Mouse (Mus musculus): ENCODE measurements around the gene Rspo4.

Rspo4 gene

DNA sequence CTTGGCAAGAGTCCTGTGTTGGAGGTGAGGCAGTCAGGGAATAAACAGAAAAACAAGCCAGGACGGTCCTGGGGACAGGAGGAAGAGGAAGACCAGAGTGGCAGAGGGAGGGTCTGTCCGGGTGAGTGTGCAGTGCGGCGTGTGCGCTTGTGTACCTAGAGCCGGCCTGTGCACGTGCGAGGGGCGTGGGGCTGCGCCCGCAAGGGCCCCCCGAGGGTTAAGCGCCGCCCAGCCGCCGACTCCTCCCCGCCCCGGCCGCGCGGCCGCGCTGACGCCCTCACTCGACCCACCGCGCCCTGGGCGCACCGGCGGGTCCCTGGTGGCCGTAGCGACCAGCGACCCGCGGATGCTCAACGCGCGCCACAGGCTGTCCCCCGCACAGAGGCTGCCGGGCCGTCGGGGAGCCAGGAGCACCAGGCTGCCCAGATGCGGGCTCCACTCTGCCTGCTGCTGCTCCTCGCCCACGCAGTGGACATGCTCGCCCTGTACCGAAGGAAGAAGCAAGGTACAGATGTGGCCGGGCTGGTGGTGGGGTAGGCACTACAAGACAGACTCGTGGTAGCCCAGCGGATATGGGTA, at the start of gene Rspo4:
Gene Rspo4 (plus strand): TSS at position 280 of the 579 bp plus-strand sequence.
- in situ Hi-C loops (cut with MboI; ENCODE audit: low pct_unique_long_range_greater_than_20kb in 1 of 2, low sequenced_read_pairs in 2 of 2, unreplicated experiment in 1 of 2), result no loop called here

DNA sequence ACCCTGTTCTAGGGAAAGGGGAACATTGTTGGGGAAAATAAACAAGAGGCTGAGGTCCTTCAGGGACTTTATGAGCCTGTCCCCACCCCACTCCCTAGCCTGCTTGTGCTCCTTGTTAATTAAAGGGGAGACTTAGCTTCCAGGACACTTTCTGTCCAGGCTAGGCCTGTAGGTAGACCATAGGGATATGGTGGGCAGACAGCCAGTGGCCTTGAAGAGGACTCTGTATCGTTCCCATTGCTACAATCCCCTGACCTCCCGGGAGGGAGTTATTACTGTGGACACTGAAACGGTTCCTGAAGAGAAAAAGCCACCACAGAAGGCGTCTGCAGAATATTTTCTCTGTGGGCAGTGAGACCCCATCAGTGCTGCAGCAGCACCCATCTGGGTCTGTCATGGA, 27.1 kb upstream of the Rspo4 start:
- in situ Hi-C loops (cut with MboI; ENCODE audit: low pct_unique_long_range_greater_than_20kb in 1 of 2, low sequenced_read_pairs in 2 of 2, unreplicated experiment in 1 of 2), result no loop called here

DNA sequence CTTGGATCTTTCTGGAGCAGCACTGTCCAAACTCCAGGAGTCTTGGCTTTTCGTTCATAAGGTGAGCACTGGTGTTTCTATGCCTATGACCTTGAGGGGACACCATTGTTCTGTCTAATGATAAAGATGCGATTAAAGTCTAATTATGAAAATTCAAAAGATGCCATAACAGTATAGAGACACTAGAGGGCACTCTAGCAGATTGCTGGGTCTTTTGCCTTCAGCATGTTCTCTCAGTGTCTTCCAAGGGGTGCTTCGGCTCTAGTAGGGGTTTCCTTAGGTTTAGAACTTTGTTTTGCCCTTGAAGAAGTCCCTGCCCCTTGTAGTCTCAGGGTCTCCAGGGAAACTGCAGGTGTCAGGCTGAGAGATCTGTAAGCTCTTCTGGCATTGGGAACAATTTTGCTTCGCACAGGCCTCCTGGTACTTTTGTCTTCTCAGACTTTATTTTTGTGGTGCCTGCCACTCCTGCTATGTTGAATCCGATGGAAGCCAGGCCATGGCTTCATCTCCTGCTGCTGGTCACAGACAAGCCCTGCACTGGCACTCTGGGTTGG, 19.6 kb downstream of the Rspo4 start:
- in situ Hi-C loops (cut with MboI; ENCODE audit: low pct_unique_long_range_greater_than_20kb in 1 of 2, low sequenced_read_pairs in 2 of 2, unreplicated experiment in 1 of 2), result no loop called here

DNA sequence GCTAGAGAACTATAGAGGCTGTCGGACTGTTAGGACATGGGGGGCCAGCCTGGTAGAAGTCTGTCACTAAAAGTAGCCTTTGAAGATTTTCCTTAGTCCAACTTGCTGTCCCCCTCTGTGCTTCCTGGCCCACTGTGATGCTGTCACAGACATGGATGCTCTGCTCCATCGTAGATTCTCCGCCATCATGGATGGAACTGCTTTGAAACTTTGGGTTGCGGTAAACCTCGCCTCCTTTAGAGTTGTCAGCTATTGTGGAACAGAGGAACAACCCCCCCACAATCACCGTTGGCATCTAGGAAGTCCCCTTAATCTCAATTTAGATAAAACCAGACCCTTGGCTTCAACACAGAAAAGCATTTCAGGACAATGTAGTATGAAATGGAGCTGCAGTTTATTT, 22.2 kb downstream of the Rspo4 start:
- in situ Hi-C loops (cut with MboI; ENCODE audit: low pct_unique_long_range_greater_than_20kb in 1 of 2, low sequenced_read_pairs in 2 of 2, unreplicated experiment in 1 of 2), result no loop called here

DNA sequence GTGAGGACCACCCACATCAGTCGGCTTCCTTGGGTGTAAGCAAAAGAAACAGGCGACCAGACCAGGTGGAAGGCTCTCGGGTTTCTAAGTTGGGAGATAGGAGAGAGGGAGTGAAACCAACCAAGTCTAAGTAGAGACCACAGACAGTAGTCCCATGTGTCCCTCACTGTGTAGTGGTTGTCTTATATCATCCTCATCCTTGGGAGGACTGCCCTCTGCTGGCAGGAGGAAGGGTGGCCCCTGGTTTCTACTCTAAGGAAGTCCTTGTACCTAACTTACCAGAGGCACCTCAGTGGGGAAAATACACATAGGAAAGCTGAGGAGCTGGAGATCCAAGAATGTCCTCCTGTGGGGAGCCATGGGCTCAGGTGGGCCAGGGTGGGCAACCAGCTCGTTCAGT, 23.8 kb downstream of the Rspo4 start:
- in situ Hi-C loops (cut with MboI; ENCODE audit: low pct_unique_long_range_greater_than_20kb in 1 of 2, low sequenced_read_pairs in 2 of 2, unreplicated experiment in 1 of 2), result no loop called here

DNA sequence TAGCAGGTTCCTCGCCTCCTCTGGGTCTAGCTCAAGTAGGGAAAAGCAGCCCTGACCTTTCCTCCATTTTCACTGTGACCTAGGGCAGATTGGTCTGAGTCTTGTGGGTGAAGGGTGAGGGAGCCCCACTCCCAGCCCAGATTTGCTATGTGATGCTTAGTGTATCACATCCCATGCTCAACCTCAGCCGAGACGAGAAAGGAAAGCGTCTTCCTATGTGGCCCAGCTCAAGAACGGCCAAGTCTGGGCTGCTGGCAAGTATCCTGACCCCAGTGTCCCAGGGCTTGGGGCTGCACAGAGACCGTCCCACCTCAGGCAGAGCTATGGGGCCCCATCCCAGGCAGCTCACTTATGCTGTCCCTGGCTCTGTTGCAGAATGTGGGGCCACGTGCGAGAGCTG, 25.5 kb downstream of the Rspo4 start:
- in situ Hi-C loops (cut with MboI; ENCODE audit: low pct_unique_long_range_greater_than_20kb in 1 of 2, low sequenced_read_pairs in 2 of 2, unreplicated experiment in 1 of 2), result no loop called here

DNA sequence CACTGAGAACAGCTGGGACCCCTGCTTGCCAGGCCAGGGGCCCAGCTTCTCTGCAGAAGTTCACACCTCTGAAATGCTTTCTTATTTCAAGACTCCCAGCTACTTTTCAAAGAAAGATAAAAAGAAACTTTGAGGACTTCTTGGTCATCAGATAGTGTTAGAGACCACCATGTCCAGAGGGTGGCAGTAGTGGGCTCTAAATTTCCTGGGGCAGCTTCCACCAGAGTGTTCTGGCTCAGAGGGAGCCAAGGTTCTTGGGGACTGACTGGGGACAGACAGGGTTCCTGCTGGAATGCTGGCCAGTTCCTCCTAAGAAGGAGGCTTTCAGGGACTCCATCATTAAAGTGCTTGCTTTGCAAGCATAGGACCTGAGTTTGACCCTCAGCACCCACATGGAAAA, 31.8 kb downstream of the Rspo4 start:
- in situ Hi-C loops (cut with MboI; ENCODE audit: low pct_unique_long_range_greater_than_20kb in 1 of 2, low sequenced_read_pairs in 2 of 2, unreplicated experiment in 1 of 2), result loop anchor here in 1 of 2 experiments (10.0 kb wide), 1 partner anchor 120 kb away; the partner anchor contains the start of gene Slc52a3

DNA sequence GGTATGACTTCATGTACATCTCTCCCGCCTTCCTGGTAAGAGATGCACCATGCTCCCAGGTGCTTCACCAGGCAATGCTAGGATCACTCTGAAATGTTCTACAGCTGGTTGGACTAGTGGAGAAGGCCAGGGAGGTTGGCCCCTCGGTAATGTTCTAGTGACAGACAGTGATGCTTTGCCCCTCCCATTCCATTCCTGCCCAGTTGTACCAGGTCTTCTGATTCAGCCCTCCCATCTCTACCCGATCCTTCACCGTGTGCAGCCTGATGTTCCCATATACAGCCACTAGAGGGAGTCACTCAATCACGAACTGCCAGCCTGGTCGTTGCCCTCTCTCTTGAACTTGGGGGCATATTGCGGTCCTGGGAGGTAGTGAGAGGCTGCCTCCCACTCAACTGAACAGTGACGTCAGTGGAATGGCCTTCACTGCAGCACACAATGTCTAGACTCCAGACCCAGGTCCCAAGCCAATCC, 33.3 kb downstream of the Rspo4 start:
- in situ Hi-C loops (cut with MboI; ENCODE audit: low pct_unique_long_range_greater_than_20kb in 1 of 2, low sequenced_read_pairs in 2 of 2, unreplicated experiment in 1 of 2), result loop anchor here (5.0 to 10.0 kb wide), 2 partner anchors 119 to 121 kb away; partner anchors contain the start of gene Slc52a3 (in 2 of the 2)

DNA sequence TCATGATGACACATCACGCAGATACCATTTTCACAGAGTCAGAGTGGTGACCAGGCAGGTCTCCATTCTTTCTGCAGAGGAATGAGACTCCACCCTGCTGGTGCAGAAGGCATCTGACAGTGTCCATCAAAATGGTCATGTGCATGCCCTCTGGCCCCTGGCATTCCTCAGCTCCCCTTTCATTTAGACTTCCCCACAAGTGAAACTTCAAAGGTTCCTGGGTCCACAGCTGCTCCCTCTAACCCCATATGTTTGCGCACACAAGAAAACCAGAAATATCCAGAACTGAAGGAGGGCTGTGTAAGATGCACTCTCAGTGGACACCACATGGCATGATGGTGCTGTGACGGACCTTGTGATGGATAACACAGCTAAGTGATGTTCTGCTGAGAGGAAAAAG, 35.9 kb downstream of the Rspo4 start:
- in situ Hi-C loops (cut with MboI; ENCODE audit: low pct_unique_long_range_greater_than_20kb in 1 of 2, low sequenced_read_pairs in 2 of 2, unreplicated experiment in 1 of 2), result loop anchor here (5.0 to 10.0 kb wide), 2 partner anchors 116 to 119 kb away; partner anchors contain the start of gene Slc52a3 (in 2 of the 2)

DNA sequence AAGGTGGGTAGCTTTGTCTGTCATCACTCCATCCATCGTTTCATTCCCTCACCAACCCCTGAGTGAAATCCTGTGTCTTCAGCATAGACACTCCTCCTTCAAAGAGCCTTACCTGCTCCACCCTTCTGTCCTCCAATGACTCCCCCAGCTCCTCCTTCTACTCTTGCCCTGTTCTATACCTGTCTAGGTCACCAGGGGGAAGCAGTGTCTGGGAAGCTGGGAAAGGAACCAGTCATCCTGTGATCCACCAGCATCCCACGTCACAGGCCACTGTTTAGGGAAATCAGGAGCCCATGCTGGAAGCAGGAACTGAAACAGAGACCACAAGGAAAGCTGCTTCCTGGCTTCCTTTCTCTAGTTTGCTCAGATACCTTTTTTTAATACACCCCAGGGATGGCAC, 37.0 kb downstream of the Rspo4 start:
- in situ Hi-C loops (cut with MboI; ENCODE audit: low pct_unique_long_range_greater_than_20kb in 1 of 2, low sequenced_read_pairs in 2 of 2, unreplicated experiment in 1 of 2), result loop anchor here (5.0 to 10.0 kb wide), 2 partner anchors 115 to 118 kb away; partner anchors contain the start of gene Slc52a3 (in 2 of the 2)

DNA sequence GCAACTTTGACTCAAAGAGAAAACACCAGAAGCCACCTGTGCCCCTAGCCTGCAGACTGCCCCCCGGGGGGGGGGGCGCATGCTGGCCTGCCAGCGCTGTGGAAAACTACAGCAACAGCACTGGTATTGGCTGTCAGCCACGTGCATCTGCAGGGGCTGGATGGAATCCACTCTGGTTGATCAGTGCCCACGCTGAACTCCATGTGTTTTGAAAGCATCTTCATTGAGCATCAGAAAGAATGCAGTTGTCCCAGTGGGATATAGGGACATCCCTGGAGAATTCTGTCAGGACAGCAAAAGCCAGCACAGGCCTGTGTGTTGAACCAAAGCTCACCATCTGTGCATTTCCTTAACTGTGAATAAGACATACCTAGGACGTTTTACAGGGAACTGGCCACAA, 48.3 kb downstream of the Rspo4 start:
- in situ Hi-C loops (cut with MboI; ENCODE audit: low pct_unique_long_range_greater_than_20kb in 1 of 2, low sequenced_read_pairs in 2 of 2, unreplicated experiment in 1 of 2), result no loop called here

DNA sequence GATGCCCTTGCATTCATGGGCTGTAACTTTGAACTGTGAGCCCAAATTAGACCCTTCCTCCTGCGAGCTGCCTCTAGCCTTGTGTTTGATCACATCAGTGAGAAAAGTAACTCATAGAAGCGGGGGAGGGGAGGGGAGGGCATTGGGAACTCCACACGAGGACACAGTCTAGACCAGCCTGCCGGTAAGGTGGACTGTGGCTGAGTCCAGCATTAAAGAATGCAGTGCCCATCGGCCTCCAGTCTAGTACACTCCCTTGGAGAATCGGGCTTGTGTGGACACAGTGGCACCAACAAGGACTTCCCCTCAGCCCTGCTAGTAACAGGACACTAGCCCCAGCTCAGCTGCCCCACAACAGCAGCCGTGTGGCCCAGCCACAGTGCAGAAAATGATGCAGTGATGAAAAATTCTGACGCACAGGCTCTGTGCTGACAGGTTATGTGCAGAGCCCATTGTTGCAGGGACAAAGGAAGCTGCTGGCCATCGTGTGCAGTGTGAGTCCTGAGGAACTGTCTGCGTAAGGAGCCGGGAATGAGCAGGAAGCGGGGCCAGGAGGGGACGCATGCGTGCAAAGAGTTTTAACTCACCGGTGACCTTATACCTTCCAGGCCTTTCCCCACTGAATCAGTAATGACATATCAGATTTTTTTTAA, 50.5 kb downstream of the Rspo4 start:
- in situ Hi-C loops (cut with MboI; ENCODE audit: low pct_unique_long_range_greater_than_20kb in 1 of 2, low sequenced_read_pairs in 2 of 2, unreplicated experiment in 1 of 2), result no loop called here

DNA sequence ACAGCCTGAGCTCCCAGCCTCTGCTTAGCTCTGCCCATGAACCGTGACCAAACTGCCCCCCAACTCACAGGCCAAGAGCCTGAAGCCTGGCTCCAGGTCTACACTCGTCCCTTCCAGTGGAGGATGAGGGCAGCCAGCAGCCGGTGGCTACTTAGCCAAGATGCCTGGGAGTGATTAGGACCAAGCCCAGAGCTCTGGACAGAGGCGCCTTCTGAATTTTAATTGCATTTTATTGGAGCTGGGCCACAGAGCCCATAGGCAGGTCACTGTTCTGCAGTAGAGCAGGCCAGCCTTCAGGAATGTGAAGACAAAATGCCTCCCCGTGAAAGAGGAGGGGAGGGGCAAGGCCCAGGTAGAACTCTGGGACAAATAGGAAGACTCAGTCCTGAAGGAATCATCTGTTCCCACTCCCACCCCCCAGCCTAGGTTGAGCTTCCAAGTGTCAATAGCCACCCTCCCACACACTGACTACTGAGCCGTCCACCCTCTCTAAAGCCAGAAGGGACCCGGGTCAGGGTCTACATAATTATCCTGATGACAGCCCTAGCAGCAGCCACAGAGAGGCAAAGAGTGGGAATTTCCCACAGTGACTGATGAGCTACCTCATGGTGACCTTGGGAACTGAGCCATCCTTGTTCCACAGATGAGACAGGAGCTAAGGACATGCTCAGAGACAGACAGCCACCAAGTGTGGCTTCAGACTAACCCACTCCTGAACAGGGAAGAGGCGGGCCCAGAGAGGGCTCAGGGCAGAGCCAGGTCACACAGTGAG, 51.7 kb downstream of the Rspo4 start:
- in situ Hi-C loops (cut with MboI; ENCODE audit: low pct_unique_long_range_greater_than_20kb in 1 of 2, low sequenced_read_pairs in 2 of 2, unreplicated experiment in 1 of 2), result no loop called here

DNA sequence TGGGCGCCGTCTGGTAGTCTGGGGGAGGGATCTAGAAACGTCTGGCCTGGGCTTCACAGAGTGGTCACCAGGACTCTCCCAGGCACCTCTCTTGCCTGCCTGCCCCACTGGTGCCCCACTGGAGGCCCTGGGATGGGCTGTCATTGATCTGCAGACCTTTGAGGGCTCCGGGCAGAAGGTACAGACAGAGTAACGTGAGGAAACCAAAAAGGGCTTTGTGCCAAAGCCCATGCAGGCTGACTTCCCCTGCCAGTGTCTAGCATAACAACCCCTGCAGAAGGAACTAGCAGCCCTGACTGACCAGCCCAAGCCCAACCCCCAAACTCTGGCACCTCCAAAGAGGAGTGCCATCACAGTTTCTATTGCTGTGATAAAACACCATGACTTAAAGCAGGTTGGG, 53.2 kb downstream of the Rspo4 start:
- in situ Hi-C loops (cut with MboI; ENCODE audit: low pct_unique_long_range_greater_than_20kb in 1 of 2, low sequenced_read_pairs in 2 of 2, unreplicated experiment in 1 of 2), result no loop called here

DNA sequence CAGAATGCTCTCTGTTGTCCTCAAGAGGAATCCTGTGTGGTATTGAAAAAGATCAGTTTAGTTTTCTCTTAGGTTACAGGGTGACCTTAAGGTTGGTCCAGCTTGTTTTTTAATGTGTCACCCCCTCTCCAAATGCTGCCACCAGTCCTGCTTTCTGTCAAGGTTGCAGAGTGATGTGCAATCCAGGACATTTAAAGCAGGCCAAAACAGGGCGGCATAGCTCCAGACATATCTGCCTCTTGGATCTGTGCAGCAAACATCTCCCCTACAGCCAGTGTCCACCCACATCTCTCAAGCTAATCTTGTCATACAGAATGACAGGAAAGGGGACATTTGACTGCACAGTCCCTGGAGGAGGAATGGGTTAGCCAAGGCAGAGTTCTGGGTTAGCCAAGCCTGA, 55.4 kb downstream of the Rspo4 start:
- in situ Hi-C loops (cut with MboI; ENCODE audit: low pct_unique_long_range_greater_than_20kb in 1 of 2, low sequenced_read_pairs in 2 of 2, unreplicated experiment in 1 of 2), result no loop called here

DNA sequence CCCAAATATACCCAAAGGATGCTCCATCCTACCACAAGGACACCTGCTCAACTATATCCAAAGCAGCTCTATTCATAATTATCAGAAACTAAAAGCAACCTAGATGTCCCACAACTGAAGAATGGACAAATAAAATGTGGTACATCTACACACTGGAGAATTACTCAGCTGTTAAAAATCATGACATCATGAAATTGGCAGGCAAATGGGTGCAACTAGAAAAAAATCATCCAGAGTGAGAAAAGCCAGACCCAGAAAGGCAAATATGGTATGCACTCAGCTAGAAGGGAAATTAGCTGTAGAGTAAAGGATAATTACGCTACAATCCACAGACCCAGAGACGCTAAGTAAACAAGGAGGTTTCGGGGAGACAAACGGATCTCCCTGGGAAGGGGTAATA, 58.1 kb downstream of the Rspo4 start:
- in situ Hi-C loops (cut with MboI; ENCODE audit: low pct_unique_long_range_greater_than_20kb in 1 of 2, low sequenced_read_pairs in 2 of 2, unreplicated experiment in 1 of 2), result no loop called here

DNA sequence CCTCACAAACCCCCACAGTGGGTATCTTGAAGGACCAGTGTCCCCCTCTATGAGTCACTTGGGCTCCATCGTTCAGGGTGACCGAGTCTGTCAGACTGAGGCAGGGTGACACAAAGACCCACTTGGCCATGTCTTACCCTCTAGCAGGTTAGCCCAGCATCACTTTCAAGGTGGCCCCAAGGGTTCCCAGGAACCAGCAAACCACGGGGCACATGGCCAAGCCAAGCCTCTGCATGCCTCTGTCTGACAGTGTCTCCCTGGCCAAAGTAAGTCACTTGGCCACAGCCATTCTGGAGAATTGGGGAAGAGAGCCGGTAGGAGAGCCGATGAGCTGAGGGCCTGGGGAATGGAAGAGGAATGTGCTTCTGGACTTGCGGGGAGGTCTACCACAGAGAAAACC, 60.5 kb downstream of the Rspo4 start:
- in situ Hi-C loops (cut with MboI; ENCODE audit: low pct_unique_long_range_greater_than_20kb in 1 of 2, low sequenced_read_pairs in 2 of 2, unreplicated experiment in 1 of 2), result no loop called here

DNA sequence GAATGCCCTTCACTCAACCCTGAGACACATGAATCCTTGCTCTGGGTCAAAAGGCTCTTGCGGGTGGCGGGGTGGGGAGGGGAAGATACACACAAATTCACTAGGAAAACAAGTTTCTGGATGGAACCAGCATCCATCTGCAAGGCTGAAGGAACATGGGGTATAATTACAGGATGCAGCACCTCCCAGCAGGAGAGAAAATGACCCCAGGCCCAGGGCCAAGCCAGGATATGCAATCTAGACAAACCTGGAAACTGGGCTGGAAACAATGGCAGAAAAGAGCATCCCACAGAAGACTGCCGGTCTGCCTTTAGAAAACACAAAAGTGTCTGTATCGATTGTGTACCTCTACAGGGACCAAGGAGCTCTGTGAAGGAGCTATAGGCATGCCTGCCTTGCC, 61.2 kb downstream of the Rspo4 start:
- in situ Hi-C loops (cut with MboI; ENCODE audit: low pct_unique_long_range_greater_than_20kb in 1 of 2, low sequenced_read_pairs in 2 of 2, unreplicated experiment in 1 of 2), result no loop called here

DNA sequence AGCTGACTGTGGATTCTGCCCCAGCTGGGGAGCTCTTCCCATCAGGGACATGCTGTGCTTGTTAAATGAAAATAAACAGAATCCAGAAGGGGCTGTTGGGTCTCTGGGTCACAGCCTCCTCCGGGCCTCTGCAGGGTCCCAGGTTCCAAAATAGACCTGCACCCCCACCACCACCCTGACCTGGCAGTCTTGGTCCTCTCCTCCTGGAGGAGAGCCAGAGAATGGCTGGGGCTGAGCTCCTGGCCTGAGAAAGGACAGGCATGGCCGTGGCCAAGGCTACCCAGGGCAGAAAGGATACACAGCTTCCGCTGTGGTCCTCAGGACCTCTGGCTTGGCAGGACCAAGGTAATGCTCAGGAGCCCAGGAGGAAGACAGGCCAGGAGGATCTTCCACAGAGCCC, 61.9 kb downstream of the Rspo4 start:
- in situ Hi-C loops (cut with MboI; ENCODE audit: low pct_unique_long_range_greater_than_20kb in 1 of 2, low sequenced_read_pairs in 2 of 2, unreplicated experiment in 1 of 2), result no loop called here

Data from mouse embryonic stem cell (cell line).